Mouse (Mus musculus) spleen, adult 2 months (tissue): ENCODE results near the gene Psd. TPM values are rescaled to one million over a fixed set of nuclear protein-coding genes. Genes with fewer than 3 reads are reported as not detected.
A peak's percentile ranks its signal among the peaks of the same experiment; 100 is the strongest.

Source experiments
- DNase-seq, 2 experiments: peaks; one replicate each; pipeline versions ENCODE4 v3.0.0 to v3.0.0-alpha.2; 2012 to 2021; ENCODE audit warnings: low spot score in 2 of 2, low read depth in 1 of 2
- H3K27ac ChIP-seq: fragments of 200-500 bp; 2 replicates; pipeline ENCODE4 v1.5.1; 2012; ENCODE audit warnings: low read length, inconsistent platforms; ENCODE audit not compliant: insufficient read depth
- H3K27me3 ChIP-seq: fragments of 200-500 bp; 2 replicates; pipeline ENCODE4 v1.6.1; 2012; ENCODE audit warnings: mild to moderate bottlenecking, moderate library complexity, low read length, inconsistent platforms; ENCODE audit not compliant: control insufficient read depth, insufficient read depth
- H3K36me3 ChIP-seq: fragments of 200-500 bp; 2 replicates; pipeline ENCODE4 v1.6.1; 2012; ENCODE audit warnings: mild to moderate bottlenecking, low read length, inconsistent platforms; ENCODE audit not compliant: control insufficient read depth, insufficient read depth
- H3K4me1 ChIP-seq: fragments of 200-500 bp; 2 replicates; pipeline ENCODE4 v1.6.1; 2011; ENCODE audit warnings: inconsistent platforms; ENCODE audit not compliant: control insufficient read depth, insufficient read depth, insufficient read length
- H3K4me3 ChIP-seq: fragments of 200-500 bp; 2 replicates; pipeline ENCODE4 v1.5.1; 2011; ENCODE audit warnings: mild to moderate bottlenecking, inconsistent platforms; ENCODE audit not compliant: insufficient read depth, insufficient read length; ENCODE audit errors: extremely low read depth
- CTCF ChIP-seq: fragments of 200-500 bp; IDR thresholded peaks from 2 replicates; pipeline ENCODE4 v1.5.1; 2011; ENCODE audit warnings: mild to moderate bottlenecking, inconsistent platforms; ENCODE audit not compliant: insufficient read depth, insufficient read length, insufficient replicate concordance; ENCODE audit errors: extremely low read depth
- POLR2A ChIP-seq: fragments of 200-500 bp; IDR thresholded peaks from 2 replicates; pipeline ENCODE4 v1.6.1; 2011; ENCODE audit warnings: low read depth, low read length, inconsistent platforms
- WGBS: fragments of 180-500 bp; shearing (Covaris S2); methylation state at CpG from one replicate; pipeline ENCODE4 v1.1.7; 2018; 5-methylcytosine and 5-hydroxymethylcytosine counted together
- polyA plus RNA-seq: library from polyadenylated mRNA; depleted of rRNA; stranded (reverse); fragments of >200 nt; gene quantifications from 2 replicates; pipeline ENCODE4 v1.2.3, GENCODE M21; 2012

The Psd gene
- polyA plus RNA-seq, 1 experiment = 3.6 TPM

DNA sequence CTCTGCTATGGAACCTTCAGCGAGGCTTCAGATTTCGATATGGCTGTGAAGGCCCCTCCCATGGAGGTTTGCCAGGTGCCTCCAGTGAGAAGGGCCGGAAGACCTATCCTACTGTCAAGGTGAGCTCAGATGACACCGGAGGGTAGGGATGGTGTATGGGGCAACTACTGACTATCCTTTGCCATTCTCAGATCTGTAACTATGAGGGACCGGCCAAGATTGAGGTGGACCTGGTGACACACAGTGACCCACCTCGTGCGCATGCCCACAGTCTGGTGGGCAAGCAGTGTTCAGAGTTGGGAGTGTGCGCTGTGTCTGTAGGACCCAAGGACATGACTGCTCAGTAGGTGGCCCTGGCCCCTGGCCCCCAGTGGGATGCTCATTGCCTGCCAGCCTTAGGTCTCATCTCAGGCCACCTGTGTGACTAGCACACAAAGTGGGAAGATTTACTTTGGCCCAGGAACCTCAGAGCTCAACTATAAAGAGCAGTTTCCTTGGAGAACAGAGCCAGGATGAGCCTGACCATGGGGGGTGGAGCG, 20.1 kb downstream of the Psd start:
- Histone ChIP-seq H3K27ac (no peak overlapping the region), H3K4me3 (no peak overlapping the region), H3K27me3 (no peaks in the 10 kb centered on the region), H3K36me3 (peaks cover 43% of the 10 kb centered on the region), H3K4me1 (peaks cover 15% of the 10 kb centered on the region)
- DNase-seq = no peak
- no peak for TF ChIP-seq POLR2A
- no peak for TF ChIP-seq CTCF
- WGBS = 95% methylated on average over 9 of the region's 9 CpGs

DNA sequence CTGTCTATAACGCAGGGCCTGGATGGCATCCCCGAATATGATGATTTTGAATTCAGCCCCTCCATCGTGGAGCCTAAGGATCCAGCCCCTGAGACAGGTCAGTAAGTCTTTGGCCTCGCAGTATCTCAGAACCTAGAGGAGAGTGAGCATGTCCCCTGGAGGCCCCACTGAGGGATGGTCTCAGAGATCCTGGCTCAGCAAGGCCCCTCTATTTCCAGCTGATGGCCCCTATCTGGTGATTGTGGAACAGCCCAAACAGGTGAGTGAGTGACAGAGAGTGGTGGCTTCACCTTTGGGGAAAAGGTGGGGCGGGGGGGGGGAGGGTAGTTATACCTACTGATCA, 20.7 kb downstream of the Psd start:
- Histone ChIP-seq H3K36me3 (peaks cover 39% of the 10 kb centered on the region), H3K4me1 (peaks cover 15% of the 10 kb centered on the region), H3K4me3 (peak overlapping the region; percentile 73), H3K27ac (peak overlapping the region; percentile 90), H3K27me3 (no peaks in the 10 kb centered on the region)
- WGBS = 63% methylated on average over 5 of the region's 5 CpGs
- TF ChIP-seq CTCF (no peak), POLR2A (no peak)
- no peak for DNase-seq

DNA sequence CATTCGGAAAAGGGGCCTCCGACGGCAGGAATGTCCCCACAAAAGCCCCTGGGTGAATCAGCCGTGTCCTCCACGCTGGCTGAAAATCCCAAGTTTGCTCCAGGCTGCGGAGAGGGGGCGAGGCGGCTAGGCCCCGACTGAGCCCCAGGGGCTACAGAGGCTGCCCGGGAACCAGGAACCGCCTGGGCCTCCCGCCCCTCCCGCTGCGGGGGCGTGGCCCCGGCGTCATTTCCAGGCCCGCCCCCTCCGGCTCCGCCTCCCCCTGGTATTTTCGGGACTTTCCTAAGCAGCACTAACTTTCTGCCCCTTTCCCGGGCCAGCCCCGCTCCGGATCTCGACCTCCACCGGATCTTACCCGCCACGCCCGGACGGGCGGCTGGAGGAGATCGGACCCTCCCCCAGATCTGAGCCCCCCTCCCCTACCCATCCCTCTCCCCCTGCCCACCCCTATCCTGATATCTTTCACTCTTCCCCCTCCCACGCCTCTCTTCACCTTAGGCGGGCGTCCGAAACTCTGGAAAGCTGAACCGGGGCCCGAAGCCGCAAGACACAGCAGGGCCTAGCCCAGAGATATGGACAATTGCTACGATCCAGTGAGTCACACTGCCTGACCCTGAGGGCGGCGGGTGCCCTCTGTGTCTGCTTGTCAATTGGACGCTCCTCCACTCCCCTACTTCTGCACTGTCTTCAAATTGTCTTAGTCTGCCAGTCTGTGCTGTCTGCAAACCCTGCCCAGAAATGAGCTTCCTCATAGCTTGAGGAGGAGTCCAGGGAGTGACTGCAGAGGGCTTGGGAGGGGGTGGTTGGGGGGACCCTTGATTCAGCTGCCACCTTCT, 21.3 kb downstream of the Psd start:
- H3K27me3 ChIP-seq = no peaks in the 10 kb centered on the region
- peak overlapping the region; percentile 73 for H3K4me3 ChIP-seq
- TF ChIP-seq CTCF (no peak), POLR2A (peak; percentile 81)
- H3K4me1 ChIP-seq = peaks cover 15% of the 10 kb centered on the region
- DNase-seq = peak; percentile 89 to 92
- under 1% methylated on average over 43 of the region's 43 CpGs for WGBS
- peaks cover 33% of the 10 kb centered on the region for H3K36me3 ChIP-seq
- H3K27ac ChIP-seq = peak overlapping the region; percentile 95

DNA sequence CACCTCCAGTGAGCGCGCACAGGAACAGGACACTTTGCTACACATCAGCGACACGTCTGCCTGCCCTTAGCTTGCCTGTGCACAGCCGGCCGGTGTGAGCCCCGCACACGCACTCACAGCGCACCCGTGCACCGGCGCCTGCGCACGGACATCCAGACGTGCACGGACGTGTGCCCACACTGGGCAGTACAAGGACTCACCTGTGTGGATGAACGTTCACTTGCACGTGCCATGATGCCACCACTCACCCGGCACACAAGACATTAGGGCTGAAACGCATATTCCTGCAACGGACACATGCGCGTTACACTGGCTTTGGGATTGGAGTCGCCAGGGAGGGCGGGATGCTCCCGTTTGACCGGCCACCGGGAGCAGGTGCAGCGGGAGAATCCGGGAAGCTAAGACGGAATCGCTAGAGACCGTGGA, 22.0 kb downstream of the Psd start:
- Histone ChIP-seq H3K4me3 (peak overlapping the region; percentile 73), H3K36me3 (peaks cover 26% of the 10 kb centered on the region), H3K27me3 (no peaks in the 10 kb centered on the region), H3K4me1 (peaks cover 15% of the 10 kb centered on the region), H3K27ac (peak overlapping the region; percentile 95)
- no peak for DNase-seq
- TF ChIP-seq POLR2A (no peak; the same call in 1 of the 2 replicates), CTCF (no peak)
- WGBS = under 1% methylated on average over 34 of the region's 34 CpGs

DNA sequence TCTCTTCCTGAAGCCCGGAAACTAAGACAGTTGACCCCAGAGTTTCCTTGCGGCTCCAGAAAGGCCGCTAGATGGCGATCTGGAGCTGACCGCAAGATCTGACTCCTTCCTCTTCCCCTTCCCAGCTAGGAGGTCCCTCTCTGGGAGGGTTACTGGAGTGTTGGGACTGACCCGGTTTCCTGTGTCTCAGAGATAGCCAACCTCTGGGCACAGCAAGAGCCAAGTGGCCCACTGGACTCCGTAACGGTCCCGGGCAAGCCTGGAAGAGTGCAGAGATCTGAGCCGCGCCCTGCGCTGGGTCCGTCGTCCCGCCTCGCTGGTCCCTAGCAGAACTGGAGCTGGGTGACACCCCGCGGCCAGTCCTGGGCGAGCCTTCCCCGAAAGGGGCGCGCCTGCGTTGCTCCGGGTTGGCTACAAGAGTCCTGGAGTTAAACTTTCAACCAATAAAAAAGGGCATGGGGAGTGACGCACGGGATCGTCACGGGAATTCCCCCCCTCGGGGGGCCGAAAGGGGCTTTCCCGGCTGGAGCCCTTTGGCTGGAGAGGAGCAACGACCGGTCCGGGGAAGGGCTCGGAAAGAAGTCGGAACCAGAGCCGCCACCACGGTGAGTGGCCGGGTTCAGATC, 22.6 kb downstream of the Psd start, which contains the start of gene Nfkb2:
TSS of gene Nfkb2 (plus strand) at position 105 of the 626 bp plus-strand sequence.
- Histone ChIP-seq H3K4me1 (peaks cover 15% of the 10 kb centered on the region), H3K27me3 (no peaks in the 10 kb centered on the region), H3K27ac (peak within 1 kb of the TSS; percentile 95), H3K4me3 (peak within 1 kb of the TSS; percentile 73), H3K36me3 (peaks cover 20% of the 10 kb centered on the region)
- WGBS = under 1% methylated on average over 39 of the region's 39 CpGs
- TF ChIP-seq CTCF (peak; percentile 85), POLR2A (peak; percentile 73)
- DNase-seq = peak; percentile 93 to 95

DNA sequence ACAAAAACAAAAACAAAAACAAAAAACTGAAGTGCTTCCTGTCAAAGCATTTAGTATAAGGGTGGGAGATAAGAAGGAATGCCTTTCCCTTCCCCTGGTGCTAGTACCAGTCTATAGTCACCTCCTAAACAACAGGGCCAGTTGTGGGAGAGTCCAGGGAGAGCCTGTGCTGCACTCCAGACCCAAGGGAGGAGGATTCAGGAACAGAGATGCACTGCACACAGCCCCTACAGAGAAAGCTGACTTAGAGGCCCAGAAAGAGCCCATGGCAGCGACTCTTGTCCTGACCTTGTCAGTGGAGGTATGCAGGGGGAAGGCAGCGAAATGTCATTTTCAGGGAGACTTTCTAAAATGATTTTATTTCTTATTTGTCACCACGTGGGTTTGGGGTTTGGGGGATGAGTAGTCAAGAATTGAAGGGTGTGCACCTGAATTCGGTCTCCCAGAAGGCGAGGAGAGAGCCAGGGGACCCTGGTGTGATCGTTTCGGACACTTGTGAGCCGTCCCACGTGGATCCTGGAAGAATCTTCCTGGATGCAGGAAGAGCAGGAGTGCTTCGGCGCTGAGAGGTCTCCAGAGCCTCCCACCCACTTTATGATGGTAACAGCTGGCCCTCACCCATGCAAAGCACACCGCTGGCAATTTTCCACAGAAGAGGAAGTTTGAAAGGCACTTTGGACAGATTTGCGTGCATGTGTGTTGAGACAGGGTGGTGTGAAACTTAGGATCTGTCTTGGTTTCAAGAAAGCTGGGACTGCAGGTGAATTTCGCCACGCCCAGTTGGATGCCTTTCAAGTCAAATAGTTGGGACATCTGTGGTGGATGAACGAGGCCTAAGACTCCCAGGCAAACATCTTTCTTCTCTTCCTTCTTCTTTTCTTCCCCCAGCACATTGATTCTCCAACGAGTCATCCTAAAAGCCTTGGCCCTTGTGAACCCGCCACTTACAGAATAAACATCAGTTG, 23.4 kb downstream of the Psd start:
- no peak for DNase-seq
- TF ChIP-seq CTCF (no peak), POLR2A (no peak)
- Histone ChIP-seq H3K4me3 (peak overlapping the region; percentile 73), H3K27ac (peak overlapping the region; percentile 95), H3K27me3 (no peaks in the 10 kb centered on the region), H3K4me1 (peaks cover 11% of the 10 kb centered on the region; the same call in 1 of the 2 replicates), H3K36me3 (peaks cover 16% of the 10 kb centered on the region)
- WGBS = 56% methylated on average over 18 of the region's 18 CpGs
